Mouse (Mus musculus) MEL (cell line): ENCODE measurements at regions not wholly inside any gene's neighbourhood (a gene's known extent, or its start where the extent isn't known, plus 50 kb on each side); places are given as distances from the start of the nearest gene placed in this dataset.

ENCODE experiments used
- DNase-seq: peaks from one replicate; pipeline ENCODE4 v3.0.0; 2011; ENCODE audit warnings: low read depth, low spot score
- H3K27ac ChIP-seq: 2 replicates; pipeline ENCODE4 v1.5.1; 2012; ENCODE audit warnings: low read depth, mild to moderate bottlenecking, control low read depth, low read length, moderate library complexity; ENCODE audit not compliant: control insufficient read depth
- H3K27me3 ChIP-seq, 2 experiments: fragments of 150-350 bp in 1 of 2; sonication (generic) in 1 of 2; 2 replicates each; pipeline ENCODE4 v1.6.1; 2012; ENCODE audit warnings: low read length in 2 of 2, mild to moderate bottlenecking in 2 of 2, improper control_type of control experiment in 1 of 2, moderate library complexity in 1 of 2; ENCODE audit not compliant: insufficient read depth in 2 of 2, control insufficient read depth in 1 of 2
- H3K36me3 ChIP-seq, 2 experiments: 2 replicates each; pipeline ENCODE4 v1.6.1; 2012 to 2014; ENCODE audit warnings: low read length in 2 of 2, improper control_type of control experiment in 1 of 2, inconsistent platforms in 1 of 2, mild to moderate bottlenecking in 1 of 2; ENCODE audit not compliant: insufficient read depth in 2 of 2, control insufficient read depth in 1 of 2
- H3K4me1 ChIP-seq, 2 experiments: fragments of 150-350 bp in 1 of 2; sonication (generic) in 1 of 2; 2 replicates each; pipeline ENCODE4 v1.6.1; 2012; ENCODE audit warnings: low read length in 2 of 2, improper control_type of control experiment in 1 of 2, mild to moderate bottlenecking in 1 of 2; ENCODE audit not compliant: insufficient read depth in 2 of 2, control insufficient read depth in 1 of 2
- H3K4me3 ChIP-seq, 2 experiments: fragments of 150-350 bp in 1 of 2; sonication (generic) in 1 of 2; 2 replicates each; pipeline ENCODE4 v1.5.1; 2012; ENCODE audit warnings: low read depth in 2 of 2, low read length in 2 of 2, mild to moderate bottlenecking in 2 of 2, moderate library complexity in 2 of 2, control low read depth in 1 of 2, improper control_type of control experiment in 1 of 2; ENCODE audit not compliant: control insufficient read depth in 1 of 2, insufficient read depth in 1 of 2
- H3K79me2 ChIP-seq: 2 replicates; pipeline ENCODE4 v1.6.1; 2012; ENCODE audit warnings: mild to moderate bottlenecking, low read length, moderate library complexity; ENCODE audit not compliant: control insufficient read depth, poor library complexity, insufficient read depth
- H3K9ac ChIP-seq: 2 replicates; pipeline ENCODE4 v1.6.1; 2012; ENCODE audit warnings: low read depth, mild to moderate bottlenecking, control low read depth, low read length, moderate library complexity; ENCODE audit not compliant: control insufficient read depth, poor library complexity, severe bottlenecking
- H3K9me3 ChIP-seq: fragments of 150-350 bp; sonication (generic); replicated peaks from 2 replicates; pipeline ENCODE4 v1.6.1; 2012; ENCODE audit warnings: mild to moderate bottlenecking, low read length, improper control_type of control experiment, moderate library complexity; ENCODE audit not compliant: insufficient read depth
- CHD2 ChIP-seq: IDR thresholded peaks from 2 replicates; pipeline ENCODE4 v1.6.1; 2011; ENCODE audit warnings: low read length, improper control_type of control experiment
- CTCF ChIP-seq, 3 experiments: IDR thresholded peaks in 2 of 3; conservative IDR thresholded peaks in 1 of 3; 2 replicates each; pipeline ENCODE4 v1.5.1; 2011 to 2012; ENCODE audit warnings: low read length in 3 of 3, low read depth in 2 of 3, mild to moderate bottlenecking in 2 of 3, improper control_type of control experiment in 1 of 3, inconsistent platforms in 1 of 3, mixed read lengths in 1 of 3, moderate library complexity in 1 of 3; ENCODE audit not compliant: control insufficient read depth in 1 of 3, insufficient read depth in 1 of 3, poor library complexity in 1 of 3, severe bottlenecking in 1 of 3
- ELF1 ChIP-seq: IDR thresholded peaks from 2 replicates; pipeline ENCODE4 v1.6.1; 2014; ENCODE audit warnings: low read depth, mild to moderate bottlenecking, inconsistent platforms, low read length, improper control_type of control experiment, moderate library complexity
- EP300 ChIP-seq, 2 experiments: IDR thresholded peaks; 2 replicates each; pipeline ENCODE4 v1.6.1; 2011; ENCODE audit warnings: improper control_type of control experiment in 2 of 2, low read length in 2 of 2, low read depth in 1 of 2, mild to moderate bottlenecking in 1 of 2
- ETS1 ChIP-seq: IDR thresholded peaks from 2 replicates; pipeline ENCODE4 v1.6.1; 2012; ENCODE audit warnings: low read depth, mild to moderate bottlenecking, inconsistent platforms, low read length, improper control_type of control experiment, moderate library complexity
- GABPA ChIP-seq: IDR thresholded peaks from 2 replicates; pipeline ENCODE4 v1.6.1; 2012; ENCODE audit warnings: low read depth, mild to moderate bottlenecking, inconsistent platforms, low read length, improper control_type of control experiment, moderate library complexity
- GATA1 ChIP-seq: IDR thresholded peaks from 2 replicates; pipeline ENCODE4 v1.6.1; 2011; ENCODE audit warnings: low read depth, low read length, improper control_type of control experiment
- HCFC1 ChIP-seq: IDR thresholded peaks from 2 replicates; pipeline ENCODE4 v1.6.1; 2012; ENCODE audit warnings: low read depth, mild to moderate bottlenecking, inconsistent platforms, low read length, improper control_type of control experiment, moderate library complexity
- JUND ChIP-seq: IDR thresholded peaks from 2 replicates; pipeline ENCODE4 v1.6.1; 2011; ENCODE audit warnings: low read depth, mild to moderate bottlenecking, improper control_type of control experiment, low read length
- MAZ ChIP-seq: IDR thresholded peaks from 2 replicates; pipeline ENCODE4 v1.6.1; 2012; ENCODE audit warnings: low read depth, mild to moderate bottlenecking, inconsistent platforms, low read length, improper control_type of control experiment
- MXI1 ChIP-seq: IDR thresholded peaks from 2 replicates; pipeline ENCODE4 v1.6.1; 2011; ENCODE audit warnings: mild to moderate bottlenecking, low read depth, low read length, improper control_type of control experiment
- MYC ChIP-seq: IDR thresholded peaks from 2 replicates; pipeline ENCODE4 v1.6.1; 2011; ENCODE audit warnings: low read depth, mild to moderate bottlenecking, low read length, improper control_type of control experiment, moderate library complexity
- NELFE ChIP-seq: IDR thresholded peaks from 2 replicates; pipeline ENCODE4 v1.6.1; 2011; ENCODE audit warnings: low read depth, low read length, improper control_type of control experiment
- NRF1 ChIP-seq: IDR thresholded peaks from 2 replicates; pipeline ENCODE4 v1.6.1; 2014; ENCODE audit warnings: low read depth, mild to moderate bottlenecking, inconsistent platforms, low read length, improper control_type of control experiment, moderate library complexity; ENCODE audit not compliant: poor library complexity, insufficient read depth, severe bottlenecking
- POLR2AphosphoS2 ChIP-seq: IDR thresholded peaks from 2 replicates; pipeline ENCODE4 v1.6.1; 2011; ENCODE audit warnings: low read length, improper control_type of control experiment
- POLR2AphosphoS5 ChIP-seq: IDR thresholded peaks from 2 replicates; pipeline ENCODE4 v1.6.1; 2012; ENCODE audit warnings: low read depth, borderline replicate concordance, mild to moderate bottlenecking, inconsistent platforms, low read length, moderate library complexity, mixed read lengths
- RAD21 ChIP-seq: IDR thresholded peaks from 2 replicates; pipeline ENCODE4 v1.6.1; 2011; ENCODE audit warnings: mild to moderate bottlenecking, low read depth, low read length, improper control_type of control experiment
- RCOR1 ChIP-seq: IDR thresholded peaks from 2 replicates; pipeline ENCODE4 v1.6.1; 2012; ENCODE audit warnings: low read depth, mild to moderate bottlenecking, inconsistent platforms, low read length, improper control_type of control experiment
- SMC3 ChIP-seq: IDR thresholded peaks from 2 replicates; pipeline ENCODE4 v1.6.1; 2011; ENCODE audit warnings: low read depth, low read length, improper control_type of control experiment
- TAL1 ChIP-seq: IDR thresholded peaks from 2 replicates; pipeline ENCODE4 v1.6.1; 2012; ENCODE audit warnings: mild to moderate bottlenecking, inconsistent platforms, low read length, moderate library complexity, mixed read lengths
- UBTF ChIP-seq: IDR thresholded peaks from 2 replicates; pipeline ENCODE4 v1.6.1; 2012; ENCODE audit warnings: low read depth, mild to moderate bottlenecking, inconsistent platforms, low read length, improper control_type of control experiment, moderate library complexity, borderline replicate concordance; ENCODE audit not compliant: insufficient read depth
- USF1 ChIP-seq: IDR thresholded peaks from 2 replicates; pipeline ENCODE4 v1.6.1; 2014; ENCODE audit warnings: low read depth, mild to moderate bottlenecking, inconsistent platforms, low read length, improper control_type of control experiment, moderate library complexity
- USF2 ChIP-seq, 2 experiments: IDR thresholded peaks; 2 replicates each; pipeline ENCODE4 v1.6.1; 2011 to 2012; ENCODE audit warnings: improper control_type of control experiment in 2 of 2, low read length in 2 of 2, borderline replicate concordance in 1 of 2, inconsistent platforms in 1 of 2, low read depth in 1 of 2, mild to moderate bottlenecking in 1 of 2; ENCODE audit not compliant: insufficient read depth in 1 of 2
- ZMIZ1 ChIP-seq: IDR thresholded peaks from 2 replicates; pipeline ENCODE4 v1.6.1; 2012; ENCODE audit warnings: low read depth, mild to moderate bottlenecking, inconsistent platforms, low read length, improper control_type of control experiment, moderate library complexity

- H3K4me3 ChIP-seq = no peak overlapping the region
- no peak overlapping the region for H3K9ac ChIP-seq
- H3K27me3 ChIP-seq = no peaks in the 10 kb centered on the region
- H3K36me3 ChIP-seq = no peaks in the 10 kb centered on the region
- H3K9me3 ChIP-seq = no peaks in the 10 kb centered on the region
- no peak for DNase-seq
- TF ChIP-seq MXI1 (no peak), NRF1 (no peak), POLR2AphosphoS5 (no peak), GATA1 (no peak), HCFC1 (no peak), ETS1 (no peak), USF1 (no peak), TAL1 (no peak), RAD21 (no peak)
- H3K27ac ChIP-seq = no peak overlapping the region
- no peaks in the 10 kb centered on the region for H3K79me2 ChIP-seq
- H3K4me1 ChIP-seq = no peaks in the 10 kb centered on the region
Observed at GRCm38 (mm10) chr13:90551166-90551565, 354.0 kb downstream of the Atp6ap1l start.

GRCm38 (mm10) chr13:90546288-90547035, 358.7 kb downstream of the Atp6ap1l start:
- Histone ChIP-seq H3K27ac (no peak overlapping the region), H3K27me3 (no peaks in the 10 kb centered on the region), H3K4me3 (no peak overlapping the region), H3K9me3 (no peaks in the 10 kb centered on the region), H3K4me1 (no peaks in the 10 kb centered on the region), H3K9ac (no peak overlapping the region), H3K36me3 (no peaks in the 10 kb centered on the region), H3K79me2 (no peaks in the 10 kb centered on the region)
- TF ChIP-seq GABPA (no peak), SMC3 (no peak), TAL1 (no peak)
- DNase-seq = no peak

GRCm38 (mm10) chr13:90545816-90546215, 359.3 kb downstream of the Atp6ap1l start:
- Histone ChIP-seq H3K4me3 (no peak overlapping the region), H3K27ac (no peak overlapping the region), H3K36me3 (no peaks in the 10 kb centered on the region), H3K27me3 (no peaks in the 10 kb centered on the region), H3K9me3 (no peaks in the 10 kb centered on the region), H3K79me2 (no peaks in the 10 kb centered on the region), H3K4me1 (no peaks in the 10 kb centered on the region), H3K9ac (no peak overlapping the region)
- TF ChIP-seq USF2 (IDR thresholded peaks at IDR 0.05; ENCODE audit: borderline replicate concordance in 1 of 2, insufficient read depth in 1 of 2, low read depth in 1 of 2, low read length in 2 of 2) (no peak), MXI1 (no peak), ELF1 (no peak), ZMIZ1 (no peak), POLR2AphosphoS5 (no peak), RCOR1 (no peak), MYC (no peak), MAZ (no peak), USF1 (no peak), EP300 (IDR thresholded peaks at IDR 0.05; ENCODE audit: low read depth in 1 of 2, low read length in 2 of 2) (no peak), NELFE (no peak), CTCF (IDR thresholded peaks at IDR 0.05 in 2 of 3, conservative IDR thresholded peaks at IDR 0.05 in 1 of 3; ENCODE audit: control insufficient read depth in 1 of 3, insufficient read depth in 1 of 3, low read depth in 2 of 3, low read length in 3 of 3, poor library complexity in 1 of 3, severe bottlenecking in 1 of 3) (no peak), CHD2 (no peak), JUND (no peak), UBTF (no peak), POLR2AphosphoS2 (no peak)
- DNase-seq = no peak
